Mouse (Mus musculus) layer of hippocampus, postnatal 14 days (tissue): ENCODE data around the gene Slc25a13. TPM values are rescaled to one million over a fixed set of nuclear protein-coding genes. Genes with fewer than 3 reads are reported as not detected.
A peak's percentile ranks its signal among the peaks of the same experiment; 100 is the strongest.

Experiments used
- DNase-seq, 2 experiments: peaks; one replicate each; pipeline ENCODE4 v3.0.0; 2021 to 2022; ENCODE audit warnings: low spot score in 2 of 2, mixed read lengths in 1 of 2
- long read RNA-seq, 2 experiments: library from polyadenylated mRNA; stranded (forward); transcript quantifications; one replicate each; pipeline ENCODE4 v2.0.0; 2021
- total RNA-seq, 2 experiments: library from RNA; stranded (reverse); gene quantifications; 2 replicates each; pipeline ENCODE4 v1.2.3; 2021

Gene Slc25a13
- total RNA-seq: 1 to 10 TPM; 2.2 to 3.0 TPM
- long read RNA-seq, experiment 1, partial matches to known transcripts: 0 of 1 reads
- long read RNA-seq, experiment 1, other reads (novel, unspliced or antisense): 1 of 1 reads
- long read RNA-seq, experiment 2, partial matches to known transcripts: 1 of 5 reads
- long read RNA-seq, experiment 2, other reads (novel, unspliced or antisense): 3 of 5 reads

DNA sequence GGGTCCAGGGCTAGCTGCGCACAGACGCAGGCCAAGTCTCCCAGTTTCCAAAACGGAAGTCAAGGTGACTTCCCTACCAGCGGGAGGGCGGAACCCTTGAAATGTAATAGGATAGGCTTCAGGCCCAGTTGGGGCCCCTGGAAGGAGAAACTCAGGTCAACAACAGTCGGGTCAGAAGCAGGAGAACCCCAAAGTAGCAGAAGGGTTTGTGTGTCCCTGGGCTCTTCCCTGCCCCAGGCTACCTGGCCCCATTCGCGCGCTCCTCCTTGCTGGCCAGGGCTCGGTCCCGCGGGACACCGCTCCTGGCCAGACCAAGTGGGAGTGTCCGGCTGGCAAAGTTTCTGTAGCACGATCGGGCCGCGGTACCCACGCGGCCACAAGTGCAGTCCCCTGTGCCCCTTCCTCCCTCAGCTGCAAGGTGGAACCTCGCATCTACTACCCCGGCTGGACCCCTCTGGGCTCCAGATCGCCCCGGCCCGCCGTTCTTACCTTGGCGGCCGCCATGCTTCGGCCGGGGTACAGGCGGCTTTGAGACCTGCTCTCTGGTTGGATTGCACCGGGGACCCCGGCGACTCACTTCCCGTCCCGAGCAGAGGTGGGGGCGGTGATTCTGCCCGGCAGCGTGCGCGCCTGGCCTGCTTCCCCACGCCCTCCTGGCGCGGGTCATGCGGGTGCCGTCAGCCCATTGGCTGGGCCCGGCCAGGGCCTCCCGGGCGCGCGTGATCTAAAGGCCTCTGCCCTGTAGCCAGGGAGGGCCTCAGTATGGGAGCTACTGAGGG is at the start of gene Slc25a13:
Gene Slc25a13, minus strand, starts transcription at position 667 of the 779 bp plus-strand sequence.
- peak; percentile 21 to 28 for DNase-seq

GRCm38 (mm10) chr6:6265761-6266160 is 48.8 kb upstream of the Slc25a13 start:
- DNase-seq: no peak

DNA sequence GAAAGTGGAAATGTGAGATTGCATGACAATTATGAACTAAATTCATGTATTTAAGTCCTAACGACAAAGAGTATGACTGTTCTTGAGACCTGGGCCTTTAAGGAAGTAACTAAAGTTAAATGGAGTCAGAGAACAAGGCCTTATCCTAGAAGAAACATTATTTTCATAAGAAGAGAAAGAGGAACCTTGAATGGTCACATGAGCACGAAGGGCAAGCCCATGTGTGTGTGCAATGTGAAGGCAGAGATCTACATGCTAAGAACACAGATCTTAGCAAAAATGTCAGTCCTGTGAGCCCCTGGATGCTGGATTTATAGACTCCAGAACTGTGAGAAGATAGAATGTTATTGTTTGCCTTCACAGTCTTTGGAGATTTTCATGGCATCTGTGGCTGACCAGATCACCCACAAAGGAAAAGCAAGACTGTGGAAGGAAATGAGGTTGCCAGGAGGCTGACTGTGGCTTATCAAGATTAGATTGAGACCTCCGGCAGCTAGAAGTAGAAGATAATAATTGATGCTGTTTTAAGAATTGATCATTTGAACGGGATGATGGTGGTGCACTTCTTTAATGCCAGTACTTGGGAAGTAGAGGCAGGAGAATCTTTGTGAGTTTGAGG is 46.4 kb upstream of the Slc25a13 start:
- no peak for DNase-seq

GRCm38 (mm10) chr6:6260917-6261316 is 43.9 kb upstream of the Slc25a13 start:
- no peak for DNase-seq

GRCm38 (mm10) chr6:6248500-6248899 is 31.5 kb upstream of the Slc25a13 start:
- no peak for DNase-seq

- DNase-seq: no peak
Measured at GRCm38 (mm10) chr6:6243828-6244227, 26.9 kb upstream of the Slc25a13 start.

GRCm38 (mm10) chr6:6242114-6242513 is 25.1 kb upstream of the Slc25a13 start:
- DNase-seq: peak; percentile 12 to 34

DNA sequence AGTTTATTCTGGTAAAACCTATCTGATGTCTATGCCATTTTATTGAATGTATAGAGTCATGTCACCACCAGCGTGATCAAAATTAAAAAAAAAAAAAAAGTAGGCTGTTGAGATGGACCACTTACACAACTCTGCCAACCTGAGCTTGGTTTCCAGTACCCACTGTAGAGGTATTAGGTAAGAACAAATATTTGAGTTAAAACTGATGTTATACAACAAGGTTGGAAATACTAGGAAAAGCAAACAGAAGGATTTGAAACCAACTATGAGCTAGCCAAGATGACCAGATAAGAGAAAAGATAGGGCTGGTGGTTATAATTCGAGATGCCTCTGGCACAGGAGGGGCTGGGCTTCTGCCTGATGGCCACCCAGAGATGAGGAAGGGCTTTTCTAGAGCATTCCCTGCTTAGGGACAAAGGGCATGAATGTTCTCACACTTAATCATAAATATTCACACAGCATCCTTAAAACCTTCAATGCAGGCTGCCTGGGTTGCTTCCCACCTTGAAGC is 19.9 kb upstream of the Slc25a13 start:
- no peak for DNase-seq

GRCm38 (mm10) chr6:6230262-6230661 is 13.3 kb upstream of the Slc25a13 start:
- DNase-seq: no peak

GRCm38 (mm10) chr6:6222721-6223120 is 5.7 kb upstream of the Slc25a13 start:
- DNase-seq: no peak

- DNase-seq: no peak
Measured at GRCm38 (mm10) chr6:6220574-6220973, 3.6 kb upstream of the Slc25a13 start.

- DNase-seq: no peak
Measured at GRCm38 (mm10) chr6:6219661-6220370, 2.8 kb upstream of the Slc25a13 start.

- DNase-seq: no peak
Measured at GRCm38 (mm10) chr6:6217286-6217625, 283 bp upstream of the Slc25a13 start.

GRCm38 (mm10) chr6:6216120-6216506 is 860 bp downstream of the Slc25a13 start:
- no peak for DNase-seq

DNA sequence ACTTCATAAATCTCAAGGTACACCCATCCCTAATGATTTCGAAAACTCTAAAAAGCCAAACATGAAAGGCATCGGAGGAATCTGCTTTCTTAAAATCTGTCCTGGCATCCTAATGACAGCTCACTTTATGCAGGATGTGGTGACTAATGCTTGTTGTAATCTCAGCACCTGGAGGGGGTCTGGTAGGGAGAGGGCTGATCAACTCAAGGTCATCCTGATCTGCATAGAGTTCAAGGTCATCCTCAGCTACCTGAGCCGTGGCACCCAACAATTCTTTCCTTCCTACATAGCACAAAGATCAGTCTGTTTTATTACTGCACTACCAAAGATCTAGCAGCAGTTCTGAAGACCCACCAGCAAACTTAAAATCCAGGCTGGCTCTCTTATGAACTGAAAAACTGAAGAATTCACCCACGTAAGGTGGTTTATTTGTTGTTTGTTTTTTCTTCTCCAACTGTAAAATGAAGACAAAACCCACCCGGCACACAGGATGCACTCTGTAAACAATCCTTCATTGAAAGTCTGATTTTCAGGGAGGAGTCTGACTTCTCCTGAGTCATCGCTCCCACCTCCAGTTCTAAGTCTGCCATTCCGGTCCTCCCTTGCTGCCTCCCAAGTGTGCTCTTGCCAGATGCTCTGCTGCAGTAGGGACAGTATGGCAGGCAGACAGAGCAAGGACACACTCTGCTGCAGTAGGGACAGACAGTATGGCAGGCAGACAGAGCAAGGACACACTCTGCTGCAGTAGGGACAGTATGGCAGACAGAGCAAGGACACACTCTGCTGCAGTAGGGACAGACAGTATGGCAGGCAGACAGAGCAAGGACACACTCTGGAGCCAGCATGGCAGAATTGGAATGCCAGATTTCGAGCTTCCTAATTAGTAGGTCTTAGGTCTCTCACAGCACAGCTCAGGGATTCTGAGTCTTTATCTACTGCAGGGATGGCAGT is 4.3 kb downstream of the Slc25a13 start:
- no peak for DNase-seq

DNA sequence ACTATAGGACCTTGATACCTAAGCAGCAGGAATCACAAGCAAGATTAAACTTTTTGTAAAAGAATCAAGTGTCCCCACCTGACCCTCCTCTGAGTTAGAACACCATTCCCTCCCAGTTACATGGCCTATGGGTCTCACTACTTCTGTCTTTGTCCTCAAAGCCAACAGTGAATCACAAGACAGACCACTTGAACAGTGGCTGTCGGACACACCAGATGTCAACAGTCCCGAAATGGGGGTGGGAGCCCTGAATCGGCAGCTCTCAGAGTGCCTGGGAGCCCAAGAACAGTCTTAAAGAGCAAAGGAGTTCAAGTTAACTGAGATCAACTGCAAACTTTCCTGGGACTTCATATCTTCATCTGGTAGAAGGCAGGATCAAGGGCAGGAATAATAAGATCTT is 5.0 kb downstream of the Slc25a13 start:
- no peak for DNase-seq

DNA sequence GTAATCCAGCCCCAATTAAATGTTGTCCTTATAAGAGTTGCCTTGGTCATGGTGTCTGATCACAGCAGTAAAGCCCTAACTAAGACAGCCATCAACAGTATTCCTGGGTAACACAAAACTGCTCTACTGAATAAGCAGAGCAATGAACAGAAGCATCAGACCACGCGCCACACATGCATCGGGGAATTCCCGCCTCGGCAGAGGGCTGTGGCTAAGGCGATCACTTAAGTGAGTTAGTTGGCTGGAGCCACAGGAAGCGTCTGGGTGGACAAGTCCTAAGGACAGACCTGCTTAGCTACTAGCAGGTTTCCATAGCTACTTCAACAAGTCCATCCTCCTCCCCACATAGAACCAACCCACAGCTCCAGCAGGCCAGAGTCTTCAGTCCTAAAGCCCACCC is 6.3 kb downstream of the Slc25a13 start:
- DNase-seq: no peak

DNA sequence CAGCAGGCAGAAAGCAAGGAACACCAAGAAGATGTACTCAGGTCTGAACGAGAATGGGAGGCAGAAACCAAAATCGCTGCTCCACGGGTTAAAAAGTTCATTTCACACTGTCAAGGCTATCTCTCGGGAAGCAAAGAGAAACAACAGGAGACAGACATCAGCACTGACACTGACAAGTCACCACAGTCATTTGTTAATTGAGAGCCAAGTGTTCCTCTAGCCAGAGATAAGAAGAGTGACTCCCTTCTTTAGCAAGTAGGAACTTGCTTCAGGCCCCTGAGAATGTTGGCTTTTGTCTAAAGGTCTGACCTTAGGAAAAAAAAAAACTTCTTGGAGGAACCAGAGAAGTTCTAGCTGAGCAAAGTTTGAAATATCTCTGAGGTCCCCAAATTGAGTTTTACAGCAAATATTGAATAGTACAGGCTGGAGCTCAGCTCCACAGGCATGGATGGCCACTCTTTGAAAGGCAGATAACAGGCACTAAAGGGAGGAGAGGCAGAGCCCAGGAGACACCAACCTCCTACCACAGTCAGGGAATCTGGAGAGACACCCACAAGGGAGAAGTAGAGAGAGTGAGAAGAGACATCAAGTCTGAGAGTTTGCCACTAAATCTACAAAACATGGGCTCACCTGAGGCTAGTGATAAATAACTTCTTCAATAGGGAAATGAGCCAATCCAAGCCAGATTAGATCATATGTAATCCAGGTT is 8.5 kb downstream of the Slc25a13 start:
- DNase-seq: no peak

GRCm38 (mm10) chr6:6207836-6208235 is 9.1 kb downstream of the Slc25a13 start:
- DNase-seq: no peak

DNA sequence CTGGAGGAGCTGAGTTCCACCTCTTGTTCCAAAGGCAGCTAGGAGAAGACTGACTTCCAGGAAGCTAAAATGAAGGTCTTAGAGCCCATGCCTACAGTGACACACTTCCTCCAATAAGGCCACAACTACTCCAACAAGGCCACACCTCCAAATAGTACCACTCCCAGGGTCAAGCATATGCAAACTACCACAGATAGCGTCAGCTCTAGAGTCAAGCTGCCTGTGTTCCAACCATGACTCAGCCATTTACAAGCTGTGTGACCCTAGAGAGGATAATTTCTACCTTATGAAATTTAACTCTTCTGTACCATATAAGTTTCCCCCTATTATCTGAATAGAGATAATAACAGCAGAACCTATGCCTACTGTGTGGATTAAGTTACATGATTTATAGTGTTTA is 9.6 kb downstream of the Slc25a13 start:
- no peak for DNase-seq
